Mouse (Mus musculus) telencephalon, adult 2 months (tissue): Measurements from ENCODE around the gene Plxna1.

Experiments used
- DNase-seq: peaks from one replicate; pipeline ENCODE4 v3.0.0-alpha.2; 2011; ENCODE audit warnings: low read depth, low spot score

The Plxna1 gene

GRCm38 (mm10) chr6:89362281-89363106, at the start of gene Plxna1:
TSS of gene Plxna1 (minus strand) at chr6:89362620.
- no peak for DNase-seq

- no peak for DNase-seq
Observed at GRCm38 (mm10) chr6:89409041-89409440, 46.6 kb upstream of the Plxna1 start.

DNA sequence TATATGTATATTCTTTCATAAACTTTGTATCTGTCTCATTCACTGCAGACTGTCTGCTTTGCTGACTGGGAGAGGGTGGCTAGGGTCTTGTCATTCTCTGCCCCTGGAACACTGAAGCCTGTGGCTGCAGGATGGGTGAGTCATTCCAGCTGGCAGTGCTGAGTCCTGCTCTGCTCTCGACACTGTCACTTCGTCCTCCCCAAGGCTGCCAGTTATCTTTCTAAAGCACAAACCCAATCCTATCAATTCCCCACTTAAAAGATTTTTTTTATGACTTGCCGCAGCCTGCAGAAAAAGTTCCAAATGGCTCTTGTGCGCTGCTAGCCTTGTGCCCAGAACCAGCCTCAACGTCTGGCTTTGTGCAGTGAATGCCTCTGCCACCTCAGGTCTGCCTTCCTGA, 45.8 kb upstream of the Plxna1 start:
- no peak for DNase-seq

DNA sequence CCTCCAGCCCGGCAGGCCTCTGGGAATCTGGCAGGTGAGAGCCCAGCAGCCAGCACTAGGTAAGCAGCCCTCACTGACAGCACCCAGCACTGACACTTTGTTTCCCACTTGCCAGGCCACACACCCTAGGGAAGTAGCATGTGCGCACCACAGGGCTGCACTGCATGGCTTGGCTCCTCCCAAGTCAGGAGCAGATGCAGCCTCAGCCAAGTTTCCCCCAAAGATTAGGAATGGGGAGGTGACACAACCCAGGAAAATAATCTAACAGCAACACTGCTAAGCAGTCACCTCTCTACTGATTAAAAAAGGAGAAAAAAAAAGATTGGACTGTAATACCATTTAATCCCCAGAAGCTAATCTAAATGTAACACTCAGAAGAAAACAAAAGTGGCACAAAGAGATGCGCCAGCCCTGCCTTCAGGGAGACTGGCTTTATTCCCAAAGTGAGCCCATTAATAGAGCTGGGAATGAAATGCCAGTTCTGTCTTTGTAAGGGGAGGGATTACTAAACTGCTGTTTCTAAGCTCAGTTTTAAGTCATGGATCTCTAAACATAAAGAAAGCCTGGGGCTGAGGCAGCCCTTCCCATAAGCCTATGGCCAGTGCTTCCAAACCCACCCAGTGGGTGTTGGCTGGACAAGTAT, 44.9 kb upstream of the Plxna1 start:
- no peak for DNase-seq

DNA sequence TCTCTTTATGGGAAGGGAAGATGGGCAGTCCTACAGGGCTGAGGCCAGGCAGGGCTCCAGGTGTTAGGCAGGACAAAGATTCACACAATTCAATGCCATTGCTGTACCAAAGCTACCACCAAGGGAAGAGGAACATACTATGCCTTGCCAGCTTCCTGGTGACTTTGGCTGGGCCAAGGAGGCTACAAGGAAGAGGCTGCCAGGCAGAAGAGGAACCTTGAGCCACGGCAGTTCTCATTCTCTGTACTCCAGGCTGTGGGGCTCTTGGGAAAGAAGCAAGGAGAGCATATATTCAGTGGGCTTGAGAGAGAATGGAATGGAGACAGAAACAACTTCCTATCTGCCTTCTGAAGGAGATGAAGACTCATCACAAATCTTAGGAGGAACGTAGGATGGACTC, 42.5 kb upstream of the Plxna1 start:
- no peak for DNase-seq

- DNase-seq: no peak
Observed at GRCm38 (mm10) chr6:89403257-89404225, 41.1 kb upstream of the Plxna1 start.

- DNase-seq: no peak
Observed at GRCm38 (mm10) chr6:89402406-89402805, 40.0 kb upstream of the Plxna1 start.

DNA sequence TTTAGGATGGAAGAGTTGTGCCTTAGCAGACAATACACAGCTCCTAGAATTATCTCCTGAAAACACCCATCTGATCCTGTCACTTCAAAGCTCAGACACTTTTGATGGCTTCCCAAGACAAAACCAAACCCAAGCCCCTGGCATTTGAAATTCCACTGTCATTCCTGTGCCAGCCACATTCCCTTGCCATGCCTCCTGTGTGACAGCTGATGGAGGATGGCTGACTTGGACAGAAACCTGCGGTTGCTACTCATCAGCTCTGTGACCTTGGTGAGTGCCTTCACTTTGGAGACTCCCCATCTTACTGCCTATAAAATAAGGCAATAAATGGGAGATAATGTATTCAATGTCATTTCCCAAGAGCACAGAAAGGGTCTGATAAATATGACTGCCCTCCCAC, 37.1 kb upstream of the Plxna1 start:
- DNase-seq: no peak

DNA sequence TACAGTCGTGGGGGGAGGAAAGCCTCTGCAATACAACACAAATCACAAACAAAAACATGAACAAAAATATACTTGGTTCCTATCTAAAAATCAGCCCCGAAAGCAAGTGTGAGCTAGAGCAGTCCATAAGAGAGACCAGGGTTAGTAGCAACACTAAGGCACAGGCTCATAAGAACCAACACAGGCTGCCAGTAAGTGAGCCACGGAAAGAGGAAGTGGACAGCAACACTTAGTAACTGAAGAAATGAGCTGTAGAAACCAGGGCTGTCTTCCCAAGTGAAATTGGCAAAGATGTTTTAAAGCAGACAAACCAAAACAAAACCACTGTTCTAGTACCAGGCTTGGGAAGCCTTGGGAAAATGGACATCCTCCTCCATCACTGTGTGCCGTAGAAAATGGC, 35.5 kb upstream of the Plxna1 start:
- DNase-seq: no peak

GRCm38 (mm10) chr6:89393820-89394219, 31.4 kb upstream of the Plxna1 start:
- no peak for DNase-seq

- DNase-seq: no peak
Observed at GRCm38 (mm10) chr6:89392213-89392612, 29.8 kb upstream of the Plxna1 start.

DNA sequence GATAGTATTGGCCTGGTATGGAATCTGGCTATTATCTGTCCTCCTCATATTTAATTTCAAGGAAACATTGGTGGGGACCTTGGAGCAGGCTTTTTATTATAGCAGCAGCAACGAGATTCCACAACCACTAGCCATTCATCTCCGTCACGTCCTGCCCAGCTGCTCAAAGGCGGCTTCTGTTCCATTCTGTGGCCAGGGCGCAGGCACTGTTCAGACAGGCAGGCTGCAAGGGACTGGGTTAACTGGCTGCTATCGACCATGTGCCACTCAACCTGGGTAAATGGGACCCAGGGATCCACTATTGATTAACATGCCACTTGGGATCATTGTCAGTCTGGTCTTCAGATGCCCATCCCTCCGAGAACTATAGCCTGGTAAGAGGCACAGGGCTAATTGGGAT, 27.4 kb upstream of the Plxna1 start:
- DNase-seq: no peak

- DNase-seq: no peak
Observed at GRCm38 (mm10) chr6:89386956-89387355, 24.5 kb upstream of the Plxna1 start.

- no peak for DNase-seq
Observed at GRCm38 (mm10) chr6:89384699-89385098, 22.3 kb upstream of the Plxna1 start.

DNA sequence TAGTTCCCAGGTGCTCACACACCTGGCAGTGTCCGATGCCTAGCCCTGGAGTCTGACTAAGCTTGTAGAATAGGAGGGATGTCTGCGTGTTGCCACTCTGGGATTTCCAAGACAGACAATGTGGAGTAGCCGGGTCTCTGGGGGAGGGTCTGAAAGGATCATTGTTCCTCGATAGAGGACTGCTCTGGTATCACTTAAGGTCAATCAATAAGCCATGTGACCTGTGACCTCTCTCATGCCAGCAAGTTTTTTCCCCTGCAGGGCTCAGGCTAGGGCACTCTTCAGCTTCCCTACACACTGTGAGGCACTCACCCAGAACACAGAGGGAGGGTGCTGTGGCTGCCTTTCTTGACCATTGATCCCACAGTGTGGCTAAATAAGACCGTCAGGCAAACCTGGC, 19.4 kb upstream of the Plxna1 start:
- DNase-seq: no peak

GRCm38 (mm10) chr6:89381172-89381571, 18.8 kb upstream of the Plxna1 start:
- DNase-seq: no peak

DNA sequence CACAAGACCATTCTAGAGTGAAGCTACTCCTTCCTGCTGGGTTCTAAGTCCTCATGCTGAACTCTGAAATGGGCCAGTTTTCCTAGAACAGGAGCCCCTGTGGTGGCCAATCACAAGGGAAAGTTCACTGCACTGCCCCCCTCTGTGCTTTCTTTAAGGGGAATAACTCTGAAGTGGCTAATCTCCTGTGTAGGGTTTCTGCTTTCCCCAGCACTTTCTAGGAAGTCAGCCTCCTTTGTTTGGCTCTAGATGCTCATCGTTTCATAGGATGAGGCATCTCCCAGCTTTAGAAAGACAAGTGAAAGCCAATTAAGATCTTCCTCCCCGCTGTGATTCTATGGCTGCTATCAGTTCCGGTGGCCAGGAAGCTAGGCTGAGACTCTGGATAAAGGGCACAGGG, 18.3 kb upstream of the Plxna1 start:
- no peak for DNase-seq

GRCm38 (mm10) chr6:89378264-89378663, 15.8 kb upstream of the Plxna1 start:
- no peak for DNase-seq

- DNase-seq: no peak
Observed at GRCm38 (mm10) chr6:89368812-89369211, 6.4 kb upstream of the Plxna1 start.

DNA sequence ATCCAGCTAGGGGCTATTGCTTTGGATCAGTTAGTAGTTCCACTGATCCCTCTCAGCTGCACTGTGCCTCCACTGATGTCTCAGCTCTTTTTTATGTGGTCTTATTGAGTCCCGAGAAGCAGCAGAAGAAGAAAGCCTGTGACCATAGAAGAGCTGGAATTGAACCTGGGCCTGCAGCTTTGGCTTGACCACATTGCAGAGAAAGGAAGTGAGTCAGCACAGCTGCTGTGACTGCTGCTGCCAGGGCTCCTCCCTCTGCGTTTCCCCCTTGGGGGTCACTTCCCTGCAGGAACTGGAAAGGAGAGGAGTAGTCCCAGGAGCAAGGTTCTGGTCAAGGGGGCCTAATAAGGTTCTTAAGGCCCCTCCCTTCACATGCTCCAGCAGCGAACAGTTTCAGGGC, 1.9 kb upstream of the Plxna1 start:
- DNase-seq: no peak

GRCm38 (mm10) chr6:89363107-89363451, 659 bp upstream of the Plxna1 start:
- DNase-seq: no peak
